Mouse (Mus musculus): ENCODE measurements around the gene H2-Q6.
"Not testable (repeated sequence)": the region's sequence is repeated elsewhere in the genome, so short reads cannot be mapped to it uniquely, and the experiment has no call there.

The H2-Q6 gene

DNA sequence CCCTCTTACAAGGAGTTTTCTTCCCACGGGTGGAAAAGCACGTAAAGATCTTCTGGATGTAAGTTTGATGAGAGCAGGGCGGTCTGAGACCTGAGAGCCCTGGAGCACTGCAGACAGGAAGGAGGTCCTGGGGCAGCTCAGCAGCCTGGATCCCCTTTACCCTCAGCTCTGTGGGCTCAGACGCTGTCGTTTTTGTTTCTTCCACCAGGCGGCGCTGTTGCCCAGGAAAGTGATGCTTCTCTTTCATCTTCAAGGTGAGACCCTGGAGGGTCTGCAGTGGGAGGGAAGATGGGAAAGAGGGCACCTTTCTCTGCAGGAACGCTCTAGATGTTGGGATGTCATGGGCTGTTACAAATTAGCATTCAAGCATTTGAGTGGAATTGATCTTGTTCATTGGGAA is 10.2 kb downstream of the H2-Q6 start:
- DNase-seq (ENCODE audit: low spot score) = peak; percentile 39

GRCm38 (mm10) chr17:35435577-35435976 is 10.9 kb downstream of the H2-Q6 start:
- not testable (repeated sequence) for DNase-seq (ENCODE audit: low spot score)

- not testable (repeated sequence) for DNase-seq (ENCODE audit: low spot score)
These were observed 12.8 kb downstream of the H2-Q6 start for GRCm38 (mm10) chr17:35437386-35437936.

DNA sequence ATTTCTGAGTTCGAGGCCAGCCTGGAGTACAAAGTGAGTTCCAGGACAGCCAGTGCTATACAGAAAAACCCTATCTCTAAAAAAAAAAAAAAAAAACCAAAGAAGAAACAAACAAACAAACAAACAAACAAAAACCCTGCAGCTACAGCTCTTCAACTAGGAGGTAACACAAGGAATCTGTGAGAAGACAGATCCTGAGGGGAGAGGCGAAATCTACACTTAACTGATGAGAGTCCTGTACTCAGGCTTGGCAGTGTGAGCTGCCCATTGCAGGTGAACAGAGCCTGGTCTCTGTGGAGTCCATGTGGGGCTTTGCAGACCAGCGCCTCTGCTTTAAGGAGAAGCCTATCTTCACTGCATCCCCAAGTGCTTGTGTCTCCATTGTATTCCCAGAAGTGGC is 13.7 kb downstream of the H2-Q6 start:
- not testable (repeated sequence) for DNase-seq (ENCODE audit: low spot score)

DNA sequence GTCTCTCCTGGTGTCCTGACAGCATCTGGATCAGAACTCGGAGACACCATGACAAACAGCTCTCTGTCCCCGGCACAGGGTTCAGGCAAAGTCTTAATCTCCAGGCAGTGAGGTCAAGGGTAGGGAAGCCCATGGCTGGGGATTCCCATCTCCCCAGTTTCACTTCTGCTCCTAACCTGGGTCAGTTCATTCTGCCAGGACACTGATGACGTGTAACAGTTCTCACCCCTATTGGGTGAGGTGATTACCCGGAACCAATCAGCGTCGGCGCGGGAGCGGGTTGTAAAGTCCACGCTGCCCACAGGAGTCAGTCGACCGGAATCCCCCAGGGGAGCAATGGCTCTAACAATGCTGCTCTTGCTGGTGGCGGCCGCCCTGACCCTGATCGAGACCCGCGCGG is 14.2 kb downstream of the H2-Q6 start, which contains the start of gene H2-Q7:
H2-Q7 (plus strand) TSS at position 271 of the 400 bp plus-strand sequence.
- DNase-seq (ENCODE audit: low spot score) = peak; percentile 93

DNA sequence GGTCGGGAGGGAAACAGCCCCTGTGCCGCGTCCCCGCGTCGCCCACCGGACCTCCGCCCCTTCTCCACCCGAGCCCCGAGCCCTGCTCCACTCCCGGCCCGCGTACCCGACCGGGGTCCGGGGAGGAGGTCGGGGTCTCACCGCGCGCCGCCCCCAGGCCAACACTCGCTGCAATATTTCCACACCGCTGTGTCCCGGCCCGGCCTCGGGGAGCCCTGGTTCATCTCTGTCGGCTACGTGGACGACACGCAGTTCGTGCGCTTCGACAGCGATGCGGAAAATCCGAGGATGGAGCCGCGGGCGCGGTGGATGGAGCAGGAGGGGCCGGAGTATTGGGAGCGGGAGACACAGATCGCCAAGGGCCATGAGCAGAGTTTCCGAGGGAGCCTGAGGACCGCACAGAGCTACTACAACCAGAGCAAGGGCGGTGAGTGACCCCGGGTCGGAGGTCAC is 14.7 kb downstream of the H2-Q6 start:
- not testable (repeated sequence) for DNase-seq (ENCODE audit: low spot score)

DNA sequence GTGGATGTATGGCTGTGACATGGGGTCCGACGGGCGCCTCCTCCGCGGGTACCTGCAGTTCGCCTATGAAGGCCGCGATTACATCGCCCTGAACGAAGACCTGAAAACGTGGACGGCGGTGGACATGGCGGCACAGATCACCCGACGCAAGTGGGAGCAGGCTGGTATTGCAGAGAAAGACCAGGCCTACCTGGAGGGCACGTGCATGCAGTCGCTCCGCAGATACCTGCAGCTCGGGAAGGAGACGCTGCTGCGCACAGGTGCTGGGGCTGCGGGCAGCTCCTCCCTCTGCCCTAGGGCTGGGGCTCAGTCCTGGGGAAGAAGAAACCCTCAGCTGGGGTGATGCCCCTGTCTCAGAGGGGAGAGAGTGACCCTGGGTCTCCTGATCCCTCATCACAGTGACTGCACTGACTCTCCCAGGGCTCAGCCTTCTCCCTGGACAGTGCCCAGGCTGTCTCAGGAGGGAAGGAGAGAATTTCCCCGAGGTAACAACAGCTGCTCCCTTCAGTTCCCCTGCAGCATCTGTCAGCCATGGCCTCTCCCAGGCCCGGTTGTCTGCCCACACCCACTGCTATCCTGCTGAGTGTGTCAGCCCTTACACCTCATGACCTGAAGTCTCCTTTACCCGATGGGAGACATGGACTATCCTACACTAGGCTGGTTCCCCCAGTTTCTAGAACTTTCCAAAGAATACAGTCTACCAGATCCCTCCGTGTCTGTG is 15.4 kb downstream of the H2-Q6 start:
- DNase-seq (ENCODE audit: low spot score) = not testable (repeated sequence)

GRCm38 (mm10) chr17:35442376-35442775 is 17.7 kb downstream of the H2-Q6 start:
- DNase-seq (ENCODE audit: low spot score) = not testable (repeated sequence)

DNA sequence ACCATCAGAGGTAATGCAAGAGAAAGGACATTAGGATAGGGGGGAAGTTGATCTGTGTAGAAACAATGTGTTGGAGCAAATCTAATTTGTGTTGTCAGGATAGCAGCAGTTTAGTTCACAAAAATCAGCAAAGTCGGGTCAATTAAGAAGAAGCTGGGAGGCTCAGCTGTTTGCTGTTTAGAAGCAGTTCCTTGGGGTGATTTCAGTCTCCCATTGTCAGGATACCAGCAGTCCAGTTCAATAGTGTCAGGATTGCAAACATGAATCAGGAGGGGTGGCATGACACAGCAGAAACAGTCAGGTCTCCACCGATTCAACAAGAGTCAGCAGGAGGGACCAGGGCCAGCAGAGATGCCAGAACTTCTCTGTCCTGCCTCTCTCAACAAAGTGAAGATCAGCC is 19.9 kb downstream of the H2-Q6 start:
- not testable (repeated sequence) for DNase-seq (ENCODE audit: low spot score)

GRCm38 (mm10) chr17:35458247-35458646 is 33.6 kb downstream of the H2-Q6 start:
- DNase-seq (ENCODE audit: low spot score) = not testable (repeated sequence)

GRCm38 (mm10) chr17:35460513-35461341 is 36.1 kb downstream of the H2-Q6 start:
- DNase-seq (ENCODE audit: low spot score) = not testable (repeated sequence)

DNA sequence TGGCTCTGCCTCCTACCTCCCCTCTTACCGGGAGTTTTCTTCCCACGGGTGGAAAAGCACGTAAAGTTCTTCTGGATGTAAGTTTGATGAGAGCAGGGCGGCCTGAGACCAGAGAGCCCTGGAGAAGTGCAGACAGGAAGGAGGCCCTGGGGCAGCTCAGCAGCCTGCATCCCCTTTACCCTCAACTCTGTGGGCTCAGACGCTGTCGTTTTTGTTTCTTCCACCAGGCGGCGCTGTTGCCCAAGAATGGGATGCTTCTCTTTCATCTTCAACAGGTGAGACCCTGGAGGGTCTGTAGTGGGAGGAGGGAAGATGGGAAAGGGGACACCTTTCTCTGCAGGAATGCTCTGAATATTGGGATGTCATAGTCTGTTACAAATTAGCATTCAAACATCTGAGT is 41.0 kb downstream of the H2-Q6 start:
- peak; percentile 20 for DNase-seq (ENCODE audit: low spot score)

DNA sequence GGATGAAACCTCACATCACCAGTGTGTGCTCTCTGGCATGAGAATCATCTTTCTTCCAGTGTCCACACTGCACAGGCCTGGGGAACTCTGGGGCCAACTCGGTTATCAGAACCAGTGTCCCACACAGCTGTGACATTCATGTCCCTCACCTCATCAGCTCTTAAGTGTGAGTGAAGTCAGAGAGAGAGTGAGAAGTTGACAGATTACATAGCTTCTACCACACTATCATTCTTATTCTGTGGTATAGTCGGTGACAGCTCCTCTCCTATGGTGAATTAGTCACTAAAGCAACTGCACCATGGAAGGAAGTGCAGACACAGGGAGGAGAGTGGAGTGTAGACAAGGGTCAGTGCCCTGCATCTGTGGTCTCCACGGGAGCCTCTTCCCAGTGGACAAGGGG is 44.3 kb downstream of the H2-Q6 start:
- not testable (repeated sequence) for DNase-seq (ENCODE audit: low spot score)

DNA sequence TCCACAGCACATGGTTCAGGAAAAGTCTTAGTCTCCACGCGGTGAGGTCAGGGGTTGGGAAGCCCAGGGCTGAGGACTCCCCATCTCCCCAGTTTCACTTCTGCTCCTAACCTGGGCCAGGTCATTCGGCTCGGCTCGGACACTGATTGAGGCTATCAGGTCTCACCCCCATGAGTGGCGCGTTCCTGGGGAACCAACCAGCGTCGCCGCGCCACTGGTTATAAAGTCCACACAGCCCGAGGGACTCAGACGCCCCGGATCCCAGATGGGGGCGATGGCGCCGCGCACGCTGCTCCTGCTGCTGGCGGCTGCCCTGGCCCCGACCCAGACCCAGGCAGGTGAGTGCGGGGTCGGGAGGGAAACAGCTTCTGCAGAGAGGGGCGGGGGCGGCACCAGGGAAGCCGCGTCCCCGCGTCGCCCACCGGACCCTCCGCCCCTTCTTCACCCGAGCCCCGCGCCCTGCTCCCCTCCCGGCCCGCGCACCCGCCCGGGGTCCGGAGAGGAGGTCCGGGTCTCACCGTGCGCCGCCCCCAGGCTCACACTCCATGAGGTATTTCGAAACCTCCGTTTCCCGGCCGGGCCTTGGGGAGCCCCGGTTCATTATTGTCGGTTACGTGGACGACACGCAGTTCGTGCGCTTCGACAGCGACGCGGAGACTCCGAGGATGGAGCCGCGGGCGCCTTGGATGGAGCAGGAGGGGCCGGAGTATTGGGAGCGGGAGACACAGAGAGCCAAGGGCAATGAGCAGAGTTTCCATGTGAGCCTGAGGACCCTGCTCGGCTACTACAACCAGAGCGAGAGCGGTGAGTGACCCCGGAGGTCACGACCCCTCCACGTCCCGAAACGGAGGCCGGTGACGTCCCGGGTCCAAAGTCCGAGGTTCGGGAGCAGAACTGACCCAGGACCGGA is 45.4 kb downstream of the H2-Q6 start, which contains the start of gene H2-Q10:
H2-Q10 (plus strand) TSS at position 248 of the 910 bp plus-strand sequence.
- DNase-seq (ENCODE audit: low spot score) = no peak
